Mouse (Mus musculus): Measurements from ENCODE around the gene Krt20.

Gene Krt20

DNA sequence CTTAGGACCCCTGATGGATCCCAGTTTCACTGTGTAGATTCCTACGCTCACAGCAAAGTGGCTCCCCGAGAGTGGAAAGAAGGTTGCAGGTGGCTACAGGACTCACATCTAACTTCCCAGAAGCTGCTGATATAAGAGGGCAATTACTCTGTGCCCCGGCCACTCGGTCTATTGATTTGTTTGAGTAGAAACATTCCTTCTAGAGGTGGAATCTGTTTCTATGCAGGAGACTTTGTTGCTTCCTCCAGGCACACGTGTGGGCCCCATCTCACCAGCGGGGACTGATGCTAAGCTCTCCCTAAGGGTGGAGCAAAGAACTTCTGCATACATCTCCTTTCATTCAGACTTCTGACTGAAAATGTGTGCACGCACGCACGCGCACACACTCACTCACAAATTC is 1.5 kb upstream of the Krt20 start:
- DNase-seq (ENCODE audit: low read depth, low spot score), result no peak
- Histone ChIP-seq H3K36me3 (ENCODE audit: control insufficient read depth, insufficient read depth, low read length, poor library complexity, severe bottlenecking) (no peaks in the 10 kb centered on the region), H3K27me3 (ENCODE audit: control insufficient read depth, insufficient read depth, low read length, poor library complexity, severe bottlenecking) (no peaks in the 10 kb centered on the region)

DNA sequence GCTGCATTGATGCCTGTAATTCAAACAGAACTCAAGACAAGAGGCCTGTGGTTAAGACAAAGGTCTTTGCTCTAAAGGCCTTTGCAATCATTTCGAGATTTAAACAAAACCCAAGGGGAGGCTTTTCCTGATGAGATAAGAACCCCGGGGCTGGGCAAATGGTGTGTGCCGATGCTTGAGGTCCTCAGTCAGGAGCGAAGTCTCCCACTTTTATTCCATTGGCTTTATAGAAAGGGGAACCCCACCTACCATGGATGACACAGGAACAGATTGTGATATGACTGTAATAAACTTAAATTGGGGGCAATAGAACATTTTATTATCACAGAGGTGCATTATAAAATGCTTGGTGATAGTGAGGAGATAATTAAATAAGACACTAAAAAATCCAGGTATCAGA is 1.3 kb downstream of the Krt20 start:
- no peak for DNase-seq (ENCODE audit: low read depth, low spot score)
- H3K36me3 ChIP-seq (ENCODE audit: control insufficient read depth, insufficient read depth, low read length, poor library complexity, severe bottlenecking), result no peaks in the 10 kb centered on the region
- H3K27me3 ChIP-seq (ENCODE audit: control insufficient read depth, insufficient read depth, low read length, poor library complexity, severe bottlenecking), result no peaks in the 10 kb centered on the region

DNA sequence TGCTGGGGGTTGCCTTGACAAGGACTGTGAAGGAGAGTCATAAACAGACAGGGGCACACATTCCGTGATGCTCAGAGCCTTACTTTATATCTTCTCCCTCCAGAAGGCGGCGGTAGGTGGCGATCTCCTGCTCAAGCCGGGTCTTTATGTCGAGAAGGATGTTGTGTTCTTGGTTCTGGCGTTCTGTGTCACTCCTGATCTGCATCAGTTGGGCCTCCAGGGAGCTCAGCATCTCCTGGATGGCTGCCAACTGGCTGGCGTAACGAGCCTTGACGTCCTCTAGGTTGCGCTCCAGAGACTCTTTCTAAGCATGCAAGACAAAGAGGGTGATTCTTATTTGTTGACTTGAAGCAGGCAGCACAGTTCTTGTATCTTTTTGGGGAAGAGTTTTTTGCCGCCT is 7.3 kb downstream of the Krt20 start:
- Histone ChIP-seq H3K36me3 (ENCODE audit: control insufficient read depth, insufficient read depth, low read length, poor library complexity, severe bottlenecking) (no peaks in the 10 kb centered on the region), H3K27me3 (ENCODE audit: control insufficient read depth, insufficient read depth, low read length, poor library complexity, severe bottlenecking) (no peaks in the 10 kb centered on the region)
- peak; percentile 3 for DNase-seq (ENCODE audit: low read depth, low spot score)

DNA sequence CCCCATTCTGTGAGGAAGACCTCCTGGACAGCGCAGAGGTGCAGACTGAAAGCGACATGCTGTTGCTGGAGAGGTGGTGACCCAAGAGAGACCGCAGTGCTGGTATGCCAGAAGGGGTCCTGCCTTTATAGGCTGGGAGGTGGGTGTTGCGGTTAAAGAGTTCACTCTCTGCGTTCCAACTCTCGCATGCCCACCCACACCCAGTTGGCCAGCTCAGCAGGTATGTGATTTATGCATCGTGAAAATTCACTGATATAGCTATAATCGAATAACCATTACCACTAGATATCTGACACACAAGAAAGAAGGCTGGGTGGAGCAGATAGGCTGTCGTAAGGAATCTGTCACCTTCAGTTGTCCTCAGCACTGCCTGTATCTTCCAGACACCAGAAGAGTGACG is 15.8 kb downstream of the Krt20 start, which contains the start of gene Krt12:
Krt12 (minus strand) TSS at position 101 of the 400 bp plus-strand sequence.
- no peak for DNase-seq (ENCODE audit: low read depth, low spot score)
- Histone ChIP-seq H3K27me3 (ENCODE audit: control insufficient read depth, insufficient read depth, low read length, poor library complexity, severe bottlenecking) (no peaks in the 10 kb centered on the region), H3K36me3 (ENCODE audit: control insufficient read depth, insufficient read depth, low read length, poor library complexity, severe bottlenecking) (no peaks in the 10 kb centered on the region)

DNA sequence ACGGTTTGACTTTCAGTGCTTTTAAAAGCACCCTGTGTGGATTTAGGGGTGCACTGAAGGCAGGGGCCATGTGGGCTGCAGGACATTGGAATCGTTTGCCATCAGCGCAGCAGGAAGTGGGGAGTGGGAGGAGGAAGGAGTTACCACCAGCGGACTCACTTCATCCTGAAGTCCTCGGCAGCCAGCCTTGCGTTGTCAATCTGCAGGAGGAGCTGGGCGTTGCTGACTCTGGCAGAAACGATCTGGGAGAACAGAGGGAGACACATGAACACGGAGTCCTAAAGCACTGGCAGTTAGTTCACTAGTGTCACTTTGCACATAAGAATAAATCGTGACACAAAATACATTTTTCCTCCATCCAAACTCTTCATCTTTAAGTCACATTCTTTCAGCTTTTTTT is 17.4 kb downstream of the Krt20 start:
- Histone ChIP-seq H3K27me3 (ENCODE audit: control insufficient read depth, insufficient read depth, low read length, poor library complexity, severe bottlenecking) (no peaks in the 10 kb centered on the region), H3K36me3 (ENCODE audit: control insufficient read depth, insufficient read depth, low read length, poor library complexity, severe bottlenecking) (no peaks in the 10 kb centered on the region)
- no peak for DNase-seq (ENCODE audit: low read depth, low spot score)

DNA sequence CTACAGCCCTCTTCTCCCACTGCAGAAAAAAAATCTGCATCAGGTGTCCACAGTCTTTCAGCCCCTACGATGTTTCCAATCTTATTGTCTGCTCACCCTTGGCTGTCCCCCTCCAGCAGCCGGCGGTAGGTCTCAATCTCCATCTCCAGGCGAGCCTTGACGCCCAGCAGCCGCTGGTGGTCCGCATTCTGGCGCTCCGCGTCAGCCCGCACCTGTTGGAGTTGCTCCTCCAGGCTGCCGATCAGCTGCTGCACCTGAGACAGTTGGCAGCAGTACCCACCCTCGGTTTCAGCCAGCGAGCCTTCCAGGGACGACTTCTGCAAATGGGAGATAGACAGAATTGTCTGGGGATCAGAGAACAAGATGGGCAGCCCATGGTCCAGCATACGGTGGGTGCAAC is 20.1 kb downstream of the Krt20 start:
- Histone ChIP-seq H3K36me3 (ENCODE audit: control insufficient read depth, insufficient read depth, low read length, poor library complexity, severe bottlenecking) (no peaks in the 10 kb centered on the region), H3K27me3 (ENCODE audit: control insufficient read depth, insufficient read depth, low read length, poor library complexity, severe bottlenecking) (no peaks in the 10 kb centered on the region)
- no peak for DNase-seq (ENCODE audit: low read depth, low spot score)

DNA sequence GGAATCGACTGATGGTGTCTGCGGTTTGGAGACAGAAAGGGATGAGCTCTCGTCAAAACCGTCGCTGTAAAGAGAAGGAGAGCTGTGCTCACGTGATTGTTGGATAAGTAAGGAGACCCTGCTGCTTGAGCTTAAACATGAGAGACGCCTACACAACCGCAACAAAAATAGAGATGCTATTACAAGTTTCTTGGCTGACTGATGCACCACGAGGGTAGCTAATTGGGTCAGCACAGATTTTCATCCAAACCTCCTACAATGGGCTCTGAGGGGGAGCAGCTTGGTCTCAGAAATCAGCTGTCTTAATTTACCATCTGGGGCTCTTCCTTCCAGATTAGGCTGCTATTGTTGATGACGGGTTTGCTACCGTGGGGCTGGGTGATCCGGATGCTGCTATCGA is 21.0 kb downstream of the Krt20 start:
- Histone ChIP-seq H3K27me3 (ENCODE audit: control insufficient read depth, insufficient read depth, low read length, poor library complexity, severe bottlenecking) (no peaks in the 10 kb centered on the region), H3K36me3 (ENCODE audit: control insufficient read depth, insufficient read depth, low read length, poor library complexity, severe bottlenecking) (no peaks in the 10 kb centered on the region)
- DNase-seq (ENCODE audit: low read depth, low spot score), result no peak

DNA sequence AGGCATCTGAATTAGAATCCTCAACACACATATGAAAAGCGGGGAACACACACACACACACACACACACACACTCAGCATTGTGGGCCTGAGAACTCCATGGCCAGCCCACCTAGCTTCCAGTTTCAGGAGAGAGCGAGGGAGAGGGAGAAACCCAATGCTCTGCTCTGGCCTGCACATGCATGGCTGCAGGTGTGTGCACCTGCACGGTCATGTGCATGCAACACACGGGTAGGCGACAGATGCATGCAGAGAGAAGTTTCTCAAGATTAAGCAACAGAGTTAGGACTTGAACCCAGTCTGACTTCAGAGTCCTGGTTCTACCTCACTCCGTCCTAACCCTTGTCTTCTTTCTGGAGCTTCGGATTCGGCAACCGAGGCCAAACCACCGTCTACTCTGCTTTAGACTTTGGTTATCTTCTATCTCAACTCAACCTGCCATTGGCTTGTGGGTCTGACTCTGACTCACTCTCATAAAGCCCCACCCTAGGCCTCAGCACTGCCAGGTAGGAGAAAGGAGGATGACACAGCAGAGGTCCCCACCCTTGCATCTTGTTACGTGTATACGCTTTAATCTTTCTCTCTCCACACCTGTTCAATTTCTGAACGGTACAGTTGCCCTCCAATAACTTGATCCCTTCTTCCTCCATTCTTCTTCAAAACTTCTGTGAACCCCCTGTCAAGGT is 23.3 kb downstream of the Krt20 start:
- Histone ChIP-seq H3K36me3 (ENCODE audit: control insufficient read depth, insufficient read depth, low read length, poor library complexity, severe bottlenecking) (no peaks in the 10 kb centered on the region), H3K27me3 (ENCODE audit: control insufficient read depth, insufficient read depth, low read length, poor library complexity, severe bottlenecking) (no peaks in the 10 kb centered on the region)
- DNase-seq (ENCODE audit: low read depth, low spot score), result no peak

DNA sequence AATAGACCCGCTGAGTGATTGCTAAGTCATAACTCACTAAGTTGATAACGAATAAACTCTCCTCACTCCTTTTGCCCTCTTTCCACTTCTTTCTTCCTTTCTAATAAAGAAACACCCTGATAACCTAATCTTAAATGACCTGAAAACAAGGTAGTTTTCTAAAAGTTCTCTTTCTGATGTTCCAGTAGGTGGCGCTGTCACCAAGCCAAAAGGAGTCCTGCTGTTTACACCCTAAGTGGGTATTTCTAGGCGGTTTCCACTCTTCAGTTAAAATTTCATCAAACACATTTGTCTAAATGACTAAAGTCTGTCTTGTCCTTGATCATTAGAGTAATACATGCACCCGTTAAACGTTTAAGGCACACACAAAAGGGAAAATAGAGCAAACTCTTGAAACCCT is 24.7 kb downstream of the Krt20 start:
- DNase-seq (ENCODE audit: low read depth, low spot score), result peak; percentile 37
- no peaks in the 10 kb centered on the region for H3K27me3 ChIP-seq (ENCODE audit: control insufficient read depth, insufficient read depth, low read length, poor library complexity, severe bottlenecking)
- no peaks in the 10 kb centered on the region for H3K36me3 ChIP-seq (ENCODE audit: control insufficient read depth, insufficient read depth, low read length, poor library complexity, severe bottlenecking)

DNA sequence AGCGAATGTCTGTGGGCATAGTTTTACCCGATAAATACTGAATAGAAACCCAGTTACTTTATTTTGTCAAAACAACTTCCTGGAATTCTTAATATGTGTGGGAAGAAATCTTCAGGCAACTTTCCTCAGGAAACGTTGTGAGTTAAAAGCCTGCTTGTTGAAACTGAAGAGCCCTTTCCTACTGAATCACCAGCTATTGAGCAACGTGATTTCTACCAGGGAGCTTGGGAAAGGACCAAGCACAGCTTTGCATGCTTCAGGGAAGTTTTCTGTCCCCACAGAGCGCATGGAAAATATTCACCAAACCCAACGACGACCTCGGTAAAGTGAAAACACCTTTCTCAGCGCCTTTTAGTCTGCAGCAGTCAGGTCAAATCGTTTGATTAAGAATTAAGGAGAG is 31.8 kb downstream of the Krt20 start:
- Histone ChIP-seq H3K36me3 (ENCODE audit: control insufficient read depth, insufficient read depth, low read length, poor library complexity, severe bottlenecking) (no peaks in the 10 kb centered on the region), H3K27me3 (ENCODE audit: control insufficient read depth, insufficient read depth, low read length, poor library complexity, severe bottlenecking) (no peaks in the 10 kb centered on the region)
- DNase-seq (ENCODE audit: low read depth, low spot score), result no peak

DNA sequence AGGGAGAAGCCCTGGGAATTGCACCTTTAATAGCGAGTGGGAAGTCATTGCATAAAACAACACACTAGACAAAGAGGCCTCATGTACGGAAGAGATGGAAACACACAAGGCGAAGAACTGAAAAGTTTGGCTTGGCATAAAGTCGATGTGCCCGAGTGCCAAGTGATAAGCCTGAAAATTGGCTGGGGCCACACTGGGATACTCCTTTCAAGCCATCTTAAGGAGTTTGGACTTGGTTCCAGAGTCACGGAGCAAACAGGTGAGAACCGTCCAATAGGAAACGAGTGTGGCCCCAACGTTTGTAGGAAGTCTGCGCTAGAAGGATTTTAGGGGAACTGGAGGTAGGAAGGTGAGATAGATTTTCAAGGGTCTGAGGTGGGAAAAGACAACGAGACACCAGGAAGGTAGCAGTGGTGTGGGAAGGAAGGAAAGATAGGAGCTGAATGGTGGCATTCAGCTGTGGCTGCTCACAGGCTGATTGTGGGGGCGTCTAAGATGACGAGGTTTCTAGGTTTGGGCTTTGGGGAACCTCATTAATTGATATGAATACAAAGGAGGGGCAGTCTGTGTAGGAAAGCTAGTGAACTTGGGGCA is 37.9 kb downstream of the Krt20 start:
- H3K36me3 ChIP-seq (ENCODE audit: control insufficient read depth, insufficient read depth, low read length, poor library complexity, severe bottlenecking), result no peaks in the 10 kb centered on the region

DNA sequence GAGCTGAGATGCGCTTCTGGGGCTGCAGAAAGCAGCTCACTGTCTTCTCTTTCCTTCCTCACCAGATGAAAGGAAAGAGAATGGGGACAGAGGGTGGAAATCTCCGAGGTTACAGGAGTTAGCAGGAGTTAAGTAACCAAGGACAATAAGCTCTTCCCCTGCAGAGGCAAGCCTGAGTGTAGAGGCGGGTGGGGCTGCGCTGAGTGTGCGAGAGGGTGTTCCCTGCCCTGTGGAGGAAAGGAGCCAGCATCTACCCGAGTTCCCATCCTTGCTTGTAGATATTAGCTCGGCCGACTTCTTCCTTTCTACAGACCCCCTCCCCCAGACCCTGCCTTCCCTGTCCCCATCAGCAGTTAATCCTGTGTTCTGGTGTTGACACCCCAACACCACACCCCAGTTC is 39.1 kb downstream of the Krt20 start:
- no peaks in the 10 kb centered on the region; the same call in 1 of the 2 replicates for H3K27me3 ChIP-seq (ENCODE audit: control insufficient read depth, insufficient read depth, low read length, poor library complexity, severe bottlenecking)
- DNase-seq (ENCODE audit: low read depth, low spot score), result no peak
- H3K36me3 ChIP-seq (ENCODE audit: control insufficient read depth, insufficient read depth, low read length, poor library complexity, severe bottlenecking), result no peaks in the 10 kb centered on the region

More for the DNA sequence above, 37.9 kb downstream of the Krt20 start:
- DNase-seq (ENCODE audit: low read depth, low spot score), result no peak
- no peaks in the 10 kb centered on the region for H3K27me3 ChIP-seq (ENCODE audit: control insufficient read depth, insufficient read depth, low read length, poor library complexity, severe bottlenecking)

DNA sequence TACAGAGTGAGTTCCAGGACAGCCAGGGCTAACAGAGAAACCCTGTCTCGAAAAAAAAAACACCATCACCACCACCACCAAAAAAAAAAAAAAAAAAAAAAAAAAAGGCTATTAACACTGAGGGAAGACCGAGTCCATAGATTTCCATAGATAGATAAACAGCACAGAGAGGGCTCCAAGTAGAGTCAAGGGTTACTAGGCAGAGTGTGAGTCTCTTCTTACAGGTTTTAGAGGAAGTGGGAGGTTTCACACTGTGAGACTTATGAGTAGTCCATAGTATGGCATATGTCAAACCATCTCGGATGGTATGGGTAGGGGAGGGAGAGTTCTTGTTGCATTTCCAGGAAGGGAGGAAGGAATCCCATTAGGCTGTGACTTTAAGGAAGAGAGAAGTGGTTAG is 39.9 kb downstream of the Krt20 start:
- no peak for DNase-seq (ENCODE audit: low read depth, low spot score)
- Histone ChIP-seq H3K36me3 (ENCODE audit: control insufficient read depth, insufficient read depth, low read length, poor library complexity, severe bottlenecking) (no peaks in the 10 kb centered on the region), H3K27me3 (ENCODE audit: control insufficient read depth, insufficient read depth, low read length, poor library complexity, severe bottlenecking) (no peaks in the 10 kb centered on the region; the same call in 1 of the 2 replicates)

DNA sequence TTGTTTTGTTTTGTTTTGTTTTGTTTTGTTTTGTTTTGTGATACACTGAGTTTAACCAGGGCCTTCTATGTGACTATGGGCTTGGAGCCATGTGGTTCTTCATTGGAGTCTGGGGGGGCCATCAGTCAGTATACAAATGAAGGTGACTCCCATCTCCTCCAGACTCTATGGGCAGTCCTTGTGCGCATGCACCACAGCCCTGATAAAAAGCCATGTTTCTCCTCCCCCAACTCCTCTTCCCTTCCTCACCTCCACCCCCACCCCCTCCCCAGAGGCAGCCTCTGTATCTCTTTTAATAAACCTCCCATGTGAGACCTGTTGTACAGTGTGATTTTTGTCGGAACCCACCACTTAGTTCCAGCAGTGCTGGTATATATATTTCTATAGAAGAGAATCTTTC is 41.3 kb downstream of the Krt20 start:
- no peak for DNase-seq (ENCODE audit: low read depth, low spot score)
- no peaks in the 10 kb centered on the region; the same call in 1 of the 2 replicates for H3K27me3 ChIP-seq (ENCODE audit: control insufficient read depth, insufficient read depth, low read length, poor library complexity, severe bottlenecking)
- H3K36me3 ChIP-seq (ENCODE audit: control insufficient read depth, insufficient read depth, low read length, poor library complexity, severe bottlenecking), result no peaks in the 10 kb centered on the region

DNA sequence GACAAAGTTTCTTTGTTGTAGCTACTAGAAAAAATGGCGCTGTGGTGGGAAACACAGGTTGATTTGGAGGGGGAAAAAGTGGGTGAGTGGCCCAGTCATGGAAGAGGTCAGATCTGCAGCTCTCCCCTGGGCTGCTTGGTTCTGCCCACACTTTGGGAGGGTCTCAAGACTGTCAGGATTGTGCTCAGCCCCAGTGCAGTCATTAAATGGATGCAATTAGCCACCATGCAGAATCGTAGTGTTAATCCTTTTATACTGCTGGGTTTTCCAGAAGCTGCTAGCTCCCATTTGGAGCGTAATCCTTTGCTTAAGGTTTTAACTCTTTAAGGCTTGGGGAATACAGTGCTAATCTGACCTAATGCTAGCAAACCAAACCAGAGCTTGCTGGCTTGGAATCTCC is 41.9 kb downstream of the Krt20 start:
- Histone ChIP-seq H3K27me3 (ENCODE audit: control insufficient read depth, insufficient read depth, low read length, poor library complexity, severe bottlenecking) (no peaks in the 10 kb centered on the region; the same call in 1 of the 2 replicates), H3K36me3 (ENCODE audit: control insufficient read depth, insufficient read depth, low read length, poor library complexity, severe bottlenecking) (no peaks in the 10 kb centered on the region)
- no peak for DNase-seq (ENCODE audit: low read depth, low spot score)

DNA sequence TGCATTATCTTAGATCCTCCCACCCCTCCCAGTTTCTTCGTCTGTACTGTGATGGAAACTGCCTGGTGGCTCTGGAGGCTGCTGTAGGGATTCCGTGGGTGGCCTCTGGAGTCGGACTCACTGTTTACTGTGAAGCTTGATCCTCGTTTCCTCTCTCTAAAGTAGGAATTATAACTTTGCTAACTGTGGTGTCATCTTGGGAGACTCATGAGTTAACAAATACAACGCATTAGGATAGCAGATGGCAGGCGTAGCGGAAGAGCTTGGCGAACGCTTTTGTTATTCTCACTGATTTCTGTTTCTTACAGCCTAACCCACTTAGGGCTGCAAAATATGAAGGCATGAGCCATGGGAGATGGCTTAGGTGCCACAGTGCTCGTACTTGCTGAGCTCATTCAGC is 45.5 kb downstream of the Krt20 start:
- Histone ChIP-seq H3K36me3 (ENCODE audit: control insufficient read depth, insufficient read depth, low read length, poor library complexity, severe bottlenecking) (no peaks in the 10 kb centered on the region), H3K27me3 (ENCODE audit: control insufficient read depth, insufficient read depth, low read length, poor library complexity, severe bottlenecking) (no peaks in the 10 kb centered on the region; the same call in 1 of the 2 replicates)
- no peak for DNase-seq (ENCODE audit: low read depth, low spot score)

Measured in splenic B cell, adult 2 months (primary cell).